Mouse (Mus musculus) hindbrain, postnatal 0 days (tissue): ENCODE measurements around the gene Chrna5. TPM values are rescaled to one million over a fixed set of nuclear protein-coding genes. Genes with fewer than 3 reads are reported as not detected.

Experiments
- ATAC-seq: fragments of 200-750 bp; cut with Nextera tagmentation; 2 replicates; pipeline ENCODE4 v1.8.0; 2017; ENCODE audit warnings: mild to moderate bottlenecking, moderate TSS enrichment, moderate library complexity
- DNase-seq: peaks from one replicate; pipeline ENCODE4 v3.0.0-alpha.2; 2015; ENCODE audit warnings: low spot score
- H3K27ac ChIP-seq: fragments of 300-500 bp; sonication (generic); 2 replicates; pipeline ENCODE4 v1.5.1; 2014; ENCODE audit warnings: mild to moderate bottlenecking
- H3K27me3 ChIP-seq: fragments of 300-500 bp; sonication (generic); 2 replicates; pipeline ENCODE4 v1.6.1; 2014; ENCODE audit warnings: low read length, mixed read lengths; ENCODE audit not compliant: insufficient read depth
- H3K36me3 ChIP-seq: fragments of 300-500 bp; sonication (generic); 2 replicates; pipeline ENCODE4 v1.6.1; 2014; ENCODE audit warnings: low read length, mixed read lengths; ENCODE audit not compliant: insufficient read depth
- H3K4me1 ChIP-seq: fragments of 300-500 bp; sonication (generic); 2 replicates; pipeline ENCODE4 v1.6.1; 2014; ENCODE audit warnings: antibody characterized with exemption, low read length, mixed read lengths; ENCODE audit not compliant: insufficient read depth
- H3K4me2 ChIP-seq: fragments of 300-500 bp; sonication (generic); 2 replicates; pipeline ENCODE4 v1.6.1; 2014; ENCODE audit warnings: low read depth, mild to moderate bottlenecking, low read length, moderate library complexity, mixed read lengths
- H3K4me3 ChIP-seq: fragments of 300-500 bp; sonication (generic); 2 replicates; pipeline ENCODE4 v1.5.1; 2014; ENCODE audit warnings: low read length
- H3K9ac ChIP-seq: fragments of 300-500 bp; sonication (generic); replicated peaks from 2 replicates; pipeline ENCODE4 v1.6.1; 2014; ENCODE audit warnings: mild to moderate bottlenecking, low read length, moderate library complexity, mixed read lengths
- H3K9me3 ChIP-seq: fragments of 300-500 bp; sonication (generic); 2 replicates; pipeline ENCODE4 v1.6.1; 2016; ENCODE audit warnings: low read length, mixed read lengths
- CTCF ChIP-seq: IDR thresholded peaks from 2 replicates; pipeline ENCODE4 v1.5.1; 2016; ENCODE audit warnings: antibody characterized with exemption, control low read depth, low read depth
- WGBS: fragments of 180-500 bp; shearing (Covaris S2); extraction: QIAGEN DNeasy Blood & Tissue Kit; methylation state at CpG from one replicate; pipeline ENCODE4 v1.1.7; 2014; 5-methylcytosine and 5-hydroxymethylcytosine counted together
- polyA plus RNA-seq: library from polyadenylated mRNA; unstranded; fragments of >200 nt; fragmentation: Nextera tagmentation; extraction: Ambion mirVana; gene quantifications from 2 replicates; pipeline ENCODE4 v1.2.1, GENCODE M21; 2015
- total RNA-seq: library from RNA; depleted of rRNA; stranded (reverse); fragments of >200 nt; gene quantifications from 2 replicates; pipeline ENCODE4 v1.2.3, GENCODE M21; 2014; rRNA removed

Chrna5 gene
- total and polyA plus RNA-seq, 2 experiments from 2014 or later, result 2.4 to 4.8 TPM

- Histone ChIP-seq H3K27ac (no peak overlapping the region), H3K27me3 (no peaks in the 10 kb centered on the region), H3K9ac (no peak overlapping the region), H3K9me3 (no peaks in the 10 kb centered on the region), H3K4me3 (no peak overlapping the region), H3K4me1 (no peaks in the 10 kb centered on the region), H3K36me3 (no peaks in the 10 kb centered on the region), H3K4me2 (no peak overlapping the region)
- no peak for DNase-seq
- ATAC-seq, result no peak
- TF ChIP-seq CTCF, result no peak
- 56% methylated on average over 2 of the region's 2 CpGs for WGBS
Measured at GRCm38 (mm10) chr9:55055386-55055930, 74.8 kb downstream of the Chrna5 start.

Other genes with a start within 250 kb of the Chrna5 start
- 35.6 and 37.9 TPM in 2 replicates for gene Wdr61, start 246.4 kb upstream of the Chrna5 start, total RNA-seq
- gene Wdr61, start 246.4 kb upstream of the Chrna5 start, polyA plus RNA-seq, result 88.5 and 96.7 TPM in 2 replicates
- gene Crabp1, start 216.1 kb upstream of the Chrna5 start, total RNA-seq, result 86.4 and 140 TPM in 2 replicates
- 155 and 166 TPM in 2 replicates for gene Crabp1, start 216.1 kb upstream of the Chrna5 start, polyA plus RNA-seq
- gene Ireb2, start 117.1 kb upstream of the Chrna5 start, total RNA-seq, result 31.4 and 34.2 TPM in 2 replicates
- 18.4 and 18.6 TPM in 2 replicates for gene Ireb2, start 117.1 kb upstream of the Chrna5 start, polyA plus RNA-seq
- gene Hykk, start 63.6 kb upstream of the Chrna5 start, total RNA-seq, result 2.0 and 2.7 TPM in 2 replicates
- gene Hykk, start 63.6 kb upstream of the Chrna5 start, polyA plus RNA-seq, result 1.6 and 2.1 TPM in 2 replicates
- gene Psma4, start 30.1 kb upstream of the Chrna5 start, total RNA-seq, result 164 and 174 TPM in 2 replicates
- gene Psma4, start 30.1 kb upstream of the Chrna5 start, polyA plus RNA-seq, result 249 and 261 TPM in 2 replicates
- not detected in 2 replicates for gene AY074887, start 29.9 kb upstream of the Chrna5 start, total RNA-seq
- 0.73 and 0.98 TPM in 2 replicates for gene AY074887, start 29.9 kb upstream of the Chrna5 start, polyA plus RNA-seq
- 5.6 and 7.5 TPM in 2 replicates for gene Chrna3, start 45.7 kb downstream of the Chrna5 start, total RNA-seq
- gene Chrna3, start 45.7 kb downstream of the Chrna5 start, polyA plus RNA-seq, result 14.6 and 15.8 TPM in 2 replicates
- gene Chrnb4, start 67.9 kb downstream of the Chrna5 start, total RNA-seq, result 2.6 and 3.1 TPM in 2 replicates
- gene Chrnb4, start 67.9 kb downstream of the Chrna5 start, polyA plus RNA-seq, result 2.2 and 2.4 TPM in 2 replicates
- 23.5 and 24.7 TPM in 2 replicates for gene Ube2q2, start 168.0 kb downstream of the Chrna5 start, total RNA-seq
- 33.0 and 35.5 TPM in 2 replicates for gene Ube2q2, start 168.0 kb downstream of the Chrna5 start, polyA plus RNA-seq
- 55.2 and 58.3 TPM in 2 replicates for gene Fbxo22, start 228.0 kb downstream of the Chrna5 start, total RNA-seq
- gene Fbxo22, start 228.0 kb downstream of the Chrna5 start, polyA plus RNA-seq, result 69.5 and 70.0 TPM in 2 replicates